Mouse (Mus musculus) intestine, embryonic 14.5 days (tissue): ENCODE measurements around the gene Nxnl2. TPM values are rescaled to one million over a fixed set of nuclear protein-coding genes. Genes with fewer than 3 reads are reported as not detected.

ENCODE experiments used
- ATAC-seq: fragments of 200-750 bp; cut with Nextera tagmentation; replicated peaks from 2 replicates; pipeline ENCODE4 v1.8.0; 2017; ENCODE audit warnings: low read depth, moderate number of reproducible peaks, moderate TSS enrichment, moderate library complexity; ENCODE audit not compliant: low FRiP score, low TSS enrichment
- DNase-seq: peaks from one replicate; pipeline ENCODE4 v3.0.0-alpha.2; 2018; ENCODE audit warnings: low spot score
- H3K27ac ChIP-seq: fragments of 300-500 bp; sonication (generic); 2 replicates; pipeline ENCODE4 v1.5.1; 2014; ENCODE audit warnings: low read depth, mild to moderate bottlenecking, control low read depth
- H3K27me3 ChIP-seq: fragments of 300-500 bp; sonication (generic); replicated peaks from 2 replicates; pipeline ENCODE4 v1.6.1; 2014; ENCODE audit warnings: low read length, control low read depth; ENCODE audit not compliant: control insufficient read depth, insufficient read depth
- H3K36me3 ChIP-seq: fragments of 300-500 bp; sonication (generic); 2 replicates; pipeline ENCODE4 v1.6.1; 2014; ENCODE audit warnings: low read length, control low read depth; ENCODE audit not compliant: control insufficient read depth, insufficient read depth
- H3K4me1 ChIP-seq: fragments of 300-500 bp; sonication (generic); replicated peaks from 2 replicates; pipeline ENCODE4 v1.6.1; 2014; ENCODE audit warnings: low read length, control low read depth, mixed read lengths; ENCODE audit not compliant: control insufficient read depth, insufficient read depth
- H3K4me2 ChIP-seq: fragments of 300-500 bp; sonication (generic); 2 replicates; pipeline ENCODE4 v1.6.1; 2014; ENCODE audit warnings: low read length
- H3K4me3 ChIP-seq: fragments of 300-500 bp; sonication (generic); 2 replicates; pipeline ENCODE4 v1.5.1; 2014; ENCODE audit warnings: low read depth, low read length, control low read depth, mixed read lengths
- H3K9ac ChIP-seq: fragments of 300-500 bp; sonication (generic); 2 replicates; pipeline ENCODE4 v1.6.1; 2014; ENCODE audit warnings: mild to moderate bottlenecking, low read length
- H3K9me3 ChIP-seq: fragments of 300-500 bp; sonication (generic); 2 replicates; pipeline ENCODE4 v1.6.1; 2016; ENCODE audit warnings: low read length, control low read depth; ENCODE audit not compliant: control insufficient read depth
- WGBS: fragments of 180-500 bp; shearing (Covaris S2); extraction: QIAGEN DNeasy Blood & Tissue Kit; methylation state at CpG from one replicate; pipeline ENCODE4 v1.1.7; 2014; 5-methylcytosine and 5-hydroxymethylcytosine counted together
- polyA plus RNA-seq: library from polyadenylated mRNA; unstranded; fragments of >200 nt; fragmentation: Nextera tagmentation; extraction: Ambion mirVana; gene quantifications from 2 replicates; pipeline ENCODE4 v1.2.1, GENCODE M21; 2014

Nxnl2 gene
- polyA plus RNA-seq, 1 experiment from 2014 or later, result 2.2 TPM

DNA sequence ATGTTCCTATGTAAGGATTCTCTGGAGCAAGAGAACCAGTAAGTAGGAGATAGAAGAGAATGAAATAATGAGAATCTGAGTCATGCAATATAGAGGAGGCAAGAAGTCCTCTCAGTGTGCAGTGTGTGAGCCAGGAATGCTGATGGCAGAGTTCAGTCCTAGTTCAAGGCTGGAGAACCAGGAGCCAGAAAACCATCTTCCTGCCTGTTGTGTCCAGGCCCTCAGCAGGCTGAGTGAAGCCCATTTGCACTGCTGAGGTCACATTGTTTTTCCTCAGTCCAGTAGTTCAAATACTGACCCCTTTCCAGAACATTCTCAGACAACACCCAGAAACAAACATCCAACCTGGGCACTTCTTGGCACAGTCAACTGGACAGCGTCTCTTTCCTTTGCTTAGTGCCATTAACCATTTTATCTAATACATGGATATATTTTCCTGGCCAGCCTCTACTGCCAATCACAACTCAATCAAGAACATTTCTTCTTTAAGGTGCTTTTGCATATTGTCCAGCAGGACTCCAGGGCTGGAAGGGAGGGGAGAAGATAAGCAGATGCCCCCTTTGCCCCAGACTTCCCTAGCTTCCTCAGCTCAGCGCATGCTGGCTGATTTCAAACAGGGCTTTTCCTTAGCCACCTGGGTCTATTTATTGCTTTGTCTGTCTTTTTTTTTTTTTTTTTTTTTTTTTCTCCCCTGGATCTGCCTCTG is 33.7 kb upstream of the Nxnl2 start:
- ATAC-seq (no peak), DNase-seq (no peak)
- 56% methylated on average over 2 of the region's 2 CpGs for WGBS
- Histone ChIP-seq H3K27me3 (no peaks in the 10 kb centered on the region), H3K9ac (no peak overlapping the region), H3K27ac (no peak overlapping the region), H3K4me1 (0 out of 2 replicates have a peak, but pooled peaks cover 11% of the 10 kb centered on the region), H3K36me3 (peaks cover 67% of the 10 kb centered on the region), H3K4me2 (no peak overlapping the region), H3K9me3 (no peaks in the 10 kb centered on the region), H3K4me3 (no peak overlapping the region)

DNA sequence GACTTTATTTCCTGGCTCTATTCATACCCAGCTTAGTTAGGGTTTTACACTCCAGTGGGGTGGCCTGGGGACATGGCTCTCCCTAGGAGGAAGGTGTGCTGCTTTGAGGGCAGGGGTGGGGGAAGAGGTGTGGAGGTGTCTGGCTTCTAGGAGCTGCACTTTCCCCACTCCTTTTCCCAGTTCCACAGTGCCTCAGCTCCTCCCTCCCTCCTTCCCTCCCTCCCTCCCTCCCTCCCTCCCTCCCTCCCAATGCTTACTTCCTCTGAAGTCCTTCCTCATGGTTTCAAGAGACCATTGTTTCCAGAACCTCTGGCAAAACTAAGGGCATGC is 33.2 kb upstream of the Nxnl2 start:
- H3K9ac ChIP-seq, result no peak overlapping the region
- H3K27me3 ChIP-seq, result no peaks in the 10 kb centered on the region
- no peak overlapping the region for H3K4me2 ChIP-seq
- H3K4me1 ChIP-seq, result 0 out of 2 replicates have a peak, but pooled peaks cover 11% of the 10 kb centered on the region
- H3K36me3 ChIP-seq, result peaks cover 68% of the 10 kb centered on the region
- DNase-seq (no peak), ATAC-seq (no peak)
- H3K9me3 ChIP-seq, result no peaks in the 10 kb centered on the region
- H3K27ac ChIP-seq, result no peak overlapping the region
- no peak overlapping the region for H3K4me3 ChIP-seq

DNA sequence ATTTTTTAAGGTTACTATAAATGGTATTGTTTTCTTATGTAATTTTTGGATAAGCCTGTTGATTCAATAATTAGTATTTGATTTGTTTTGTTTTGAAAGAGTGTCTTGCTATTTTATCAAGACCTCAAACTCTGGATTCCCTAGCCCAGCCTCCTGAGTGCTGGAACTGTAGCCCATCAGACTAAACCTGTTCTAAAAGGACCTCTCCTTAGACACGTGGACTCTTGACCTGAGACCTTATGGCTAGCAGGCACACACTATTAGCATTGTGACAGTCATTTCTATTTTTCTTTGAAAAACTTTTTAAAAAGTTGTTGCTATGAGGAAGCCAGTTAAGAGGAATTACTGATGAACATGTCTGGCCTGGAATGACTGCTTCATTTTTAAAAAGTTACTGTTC is 23.7 kb upstream of the Nxnl2 start:
- no peak overlapping the region for H3K4me3 ChIP-seq
- H3K4me1 ChIP-seq, result no peaks in the 10 kb centered on the region
- H3K27me3 ChIP-seq, result no peaks in the 10 kb centered on the region
- ATAC-seq, result no peak
- no peak overlapping the region for H3K4me2 ChIP-seq
- no peak overlapping the region for H3K27ac ChIP-seq
- H3K9ac ChIP-seq, result no peak overlapping the region
- 52% methylated on average over 1 of the region's 1 CpGs for WGBS
- H3K36me3 ChIP-seq, result peaks cover 63% of the 10 kb centered on the region
- no peak for DNase-seq
- H3K9me3 ChIP-seq, result no peaks in the 10 kb centered on the region

DNA sequence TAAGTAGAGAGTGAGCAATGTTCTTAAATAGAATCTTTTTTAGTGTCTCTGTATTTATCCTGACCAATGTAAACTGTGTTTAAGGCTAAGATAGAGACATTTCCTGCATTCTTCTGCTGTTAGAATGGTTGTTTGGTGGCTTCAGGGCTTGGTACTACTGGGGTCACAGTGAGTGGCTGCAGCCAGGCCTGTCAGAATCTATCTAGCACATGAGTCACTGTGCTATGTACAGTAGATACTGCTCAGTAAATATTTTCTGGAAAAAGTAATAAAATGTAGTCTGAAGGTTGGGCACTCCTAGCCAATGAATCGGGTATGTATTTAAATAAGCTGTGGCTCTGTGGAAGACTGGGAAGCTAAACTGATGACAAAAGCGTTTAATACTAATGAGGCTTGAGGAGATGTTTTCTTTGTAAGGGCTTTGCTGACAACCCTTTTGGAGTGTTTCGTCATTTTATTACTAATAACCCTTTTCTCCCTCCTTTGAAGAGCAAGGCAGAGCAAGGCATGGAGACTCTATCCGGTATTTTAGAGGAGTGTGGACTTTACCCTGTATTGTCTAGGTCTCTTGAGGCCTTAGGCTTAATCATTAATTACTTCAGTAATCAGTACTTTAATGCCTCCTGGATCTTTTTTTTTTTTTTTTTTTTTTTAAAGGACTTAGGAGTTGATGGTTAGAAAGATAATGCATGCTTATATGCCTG is 17.7 kb upstream of the Nxnl2 start:
- ATAC-seq, result peak; percentile 77
- Histone ChIP-seq H3K4me2 (no peak overlapping the region), H3K27ac (peak overlapping the region; percentile 27; the same call in 1 of the 2 replicates), H3K36me3 (peaks cover 48% of the 10 kb centered on the region), H3K9ac (no peak overlapping the region), H3K27me3 (no peaks in the 10 kb centered on the region), H3K4me1 (no peaks in the 10 kb centered on the region), H3K4me3 (no peak overlapping the region), H3K9me3 (no peaks in the 10 kb centered on the region)
- no peak for DNase-seq
- WGBS, result 72% methylated on average over 4 of the region's 4 CpGs

DNA sequence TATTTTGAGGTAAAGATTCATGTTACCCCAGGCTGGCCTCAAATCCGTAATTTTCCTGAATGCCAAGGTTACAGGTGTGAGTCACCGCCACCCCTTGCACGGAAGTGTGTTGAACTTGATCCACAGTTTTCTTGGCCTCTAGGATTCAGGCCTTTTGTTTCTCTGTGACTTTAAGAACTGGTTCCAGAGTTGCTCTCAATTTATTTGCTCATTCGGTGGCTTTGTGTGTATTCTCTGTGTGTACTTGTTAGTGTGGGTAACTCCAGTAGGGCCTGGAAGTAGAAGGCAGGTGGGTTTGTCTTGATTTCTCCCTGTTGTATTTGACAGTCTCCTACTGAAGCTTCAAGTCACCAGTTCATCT is 17.2 kb upstream of the Nxnl2 start:
- ATAC-seq (peak; percentile 71), DNase-seq (no peak)
- H3K4me2 ChIP-seq, result no peak overlapping the region
- no peaks in the 10 kb centered on the region for H3K9me3 ChIP-seq
- H3K27ac ChIP-seq, result no peak overlapping the region
- H3K27me3 ChIP-seq, result no peaks in the 10 kb centered on the region
- peaks cover 50% of the 10 kb centered on the region for H3K36me3 ChIP-seq
- 82% methylated on average over 4 of the region's 4 CpGs for WGBS
- H3K4me1 ChIP-seq, result no peaks in the 10 kb centered on the region
- no peak overlapping the region for H3K4me3 ChIP-seq
- H3K9ac ChIP-seq, result no peak overlapping the region

DNA sequence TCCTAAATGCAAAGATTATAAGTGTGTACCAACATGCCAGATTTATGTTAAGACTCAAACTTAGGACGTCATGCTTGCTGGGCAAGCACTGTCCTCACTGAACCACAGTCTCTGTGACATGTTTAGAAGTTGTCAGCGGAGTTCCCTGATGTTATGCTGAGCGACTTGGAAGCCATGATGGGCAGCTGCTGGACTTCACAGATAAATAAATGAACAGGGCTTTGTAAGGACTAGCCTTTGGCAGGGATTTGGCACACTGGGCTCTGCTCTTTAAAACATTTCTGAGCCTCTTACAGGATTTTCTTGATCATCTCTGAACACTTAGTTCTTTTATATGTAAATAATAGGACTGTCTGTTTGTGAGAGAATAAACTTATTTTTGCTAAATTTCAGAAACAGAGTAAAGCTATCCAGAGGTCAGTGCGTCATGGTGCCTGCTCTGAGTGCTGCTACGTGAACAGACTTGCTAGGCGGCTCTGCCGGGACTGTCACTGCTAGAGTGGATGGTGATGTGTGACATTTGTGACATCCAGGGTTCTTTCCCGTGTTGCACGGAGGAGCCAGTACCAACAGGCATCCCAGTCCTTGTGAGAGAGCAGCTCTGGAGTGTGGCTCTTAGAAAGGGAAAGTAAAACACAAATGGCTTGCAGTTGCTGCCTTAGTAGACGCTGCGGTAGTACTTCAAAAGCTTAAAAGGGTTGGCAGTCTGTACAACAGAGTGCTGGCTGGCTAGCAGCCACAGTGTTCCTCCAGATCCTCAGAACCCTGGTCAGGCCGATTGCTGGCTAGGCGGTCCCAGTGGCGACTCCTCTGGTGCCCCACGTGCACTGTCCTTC is 15.4 kb upstream of the Nxnl2 start:
- H3K27ac ChIP-seq, result no peak overlapping the region
- 90% methylated on average over 15 of the region's 15 CpGs for WGBS
- no peak for ATAC-seq

DNA sequence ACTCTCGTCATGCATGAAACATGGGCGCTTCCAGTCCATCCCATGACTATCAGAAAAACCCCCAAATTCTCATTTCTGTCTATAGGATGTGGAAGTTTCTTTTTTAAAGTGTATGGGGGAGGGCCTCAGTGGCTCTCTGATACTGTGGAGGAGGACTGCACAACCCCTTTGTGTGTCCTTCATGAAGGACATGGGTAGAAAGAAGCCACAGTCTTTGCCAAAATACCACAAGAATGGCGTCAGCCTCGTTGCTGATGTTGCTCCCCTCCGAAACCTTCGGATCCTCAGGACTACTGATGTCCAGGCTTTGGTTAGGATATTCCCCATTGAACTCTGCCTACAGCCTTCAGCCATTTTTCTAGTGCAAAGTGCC is 14.8 kb upstream of the Nxnl2 start:
- ATAC-seq, result no peak
- Histone ChIP-seq H3K27me3 (no peaks in the 10 kb centered on the region), H3K4me1 (no peaks in the 10 kb centered on the region)

More for the DNA sequence above, 15.4 kb upstream of the Nxnl2 start:
- no peak overlapping the region for H3K4me3 ChIP-seq
- no peak for DNase-seq
- peaks cover 42% of the 10 kb centered on the region for H3K36me3 ChIP-seq
- H3K9ac ChIP-seq, result no peak overlapping the region
- H3K4me1 ChIP-seq, result no peaks in the 10 kb centered on the region
- H3K27me3 ChIP-seq, result no peaks in the 10 kb centered on the region
- no peaks in the 10 kb centered on the region for H3K9me3 ChIP-seq
- H3K4me2 ChIP-seq, result no peak overlapping the region

DNA sequence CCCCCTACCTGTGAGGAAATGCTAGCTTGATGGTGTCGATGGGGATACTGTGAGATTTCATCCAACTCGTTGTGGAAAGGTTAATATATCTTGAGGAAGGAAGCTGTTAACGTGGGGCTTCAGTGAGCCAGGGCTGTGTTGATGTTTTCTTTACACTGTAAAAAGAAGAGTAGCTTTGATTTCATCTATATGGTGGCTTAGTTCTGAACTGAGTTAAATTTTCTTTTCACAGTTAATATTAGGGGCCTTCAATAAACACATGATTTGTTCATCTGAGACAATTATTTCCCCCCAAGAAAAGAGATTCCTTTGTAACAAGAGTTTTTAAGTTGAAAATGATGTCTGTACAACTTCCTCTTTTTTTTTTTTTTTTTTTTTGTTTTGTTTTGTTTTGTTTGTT is 13.5 kb upstream of the Nxnl2 start:
- no peak for ATAC-seq
- Histone ChIP-seq H3K36me3 (peaks cover 37% of the 10 kb centered on the region), H3K9me3 (no peaks in the 10 kb centered on the region), H3K9ac (no peak overlapping the region), H3K4me3 (no peak overlapping the region), H3K27ac (no peak overlapping the region), H3K4me2 (no peak overlapping the region), H3K4me1 (no peaks in the 10 kb centered on the region), H3K27me3 (no peaks in the 10 kb centered on the region)
- 82% methylated on average over 3 of the region's 3 CpGs for WGBS
- no peak for DNase-seq

More for the DNA sequence above, 14.8 kb upstream of the Nxnl2 start:
- Histone ChIP-seq H3K36me3 (peaks cover 37% of the 10 kb centered on the region), H3K9ac (no peak overlapping the region), H3K4me2 (no peak overlapping the region), H3K27ac (no peak overlapping the region), H3K4me3 (no peak overlapping the region), H3K9me3 (no peaks in the 10 kb centered on the region)
- DNase-seq, result no peak
- 98% methylated on average over 6 of the region's 6 CpGs for WGBS
